Mouse (Mus musculus): ENCODE data around the gene Polr3gl.

The Polr3gl gene

DNA sequence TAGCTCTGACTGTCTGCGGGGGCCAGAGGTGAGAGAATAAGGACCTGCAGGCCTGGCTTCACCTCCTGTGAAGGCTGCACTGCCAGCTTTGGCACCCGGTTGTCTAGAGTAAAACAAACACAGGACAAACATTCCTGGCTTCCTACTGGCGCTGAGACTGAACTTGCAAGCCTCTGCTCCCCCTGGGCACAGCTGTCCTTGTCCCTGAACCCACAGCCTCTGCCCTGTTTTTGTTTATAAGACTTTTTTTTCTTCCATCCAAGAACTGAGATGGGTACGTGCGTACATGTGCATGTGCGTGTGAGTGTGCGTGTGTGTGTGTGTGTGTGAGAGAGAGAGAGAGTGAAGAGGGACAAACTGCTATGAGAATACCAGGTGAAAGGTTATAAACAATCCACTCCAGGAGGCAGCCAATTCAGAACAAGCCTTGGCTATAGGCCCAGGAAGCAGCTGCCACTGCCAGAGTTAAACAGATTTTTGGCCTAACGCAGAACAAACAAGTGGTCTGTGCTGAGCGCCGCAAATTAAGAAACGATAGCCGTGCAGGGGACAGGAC lies 38.9 kb downstream of the Polr3gl start:
- no peak for DNase-seq

DNA sequence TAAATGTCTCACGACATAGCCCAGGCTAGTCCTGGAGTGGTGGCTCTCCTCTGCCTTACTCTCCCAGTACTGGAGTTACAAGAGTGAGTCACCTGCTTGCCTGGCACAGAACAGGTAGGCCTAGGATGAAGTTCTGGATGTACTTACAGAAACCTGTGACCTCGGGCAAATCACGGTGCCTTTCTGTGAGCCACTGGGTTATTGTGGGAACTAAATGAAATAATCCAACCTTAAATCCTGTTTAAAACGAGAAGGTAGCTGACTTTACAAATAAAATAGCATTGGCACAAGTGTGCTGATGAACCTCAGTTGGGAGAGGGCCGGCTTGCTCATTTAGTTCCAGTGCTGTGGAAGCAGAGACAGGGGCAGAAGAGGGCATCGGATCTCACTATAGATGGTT lies 39.7 kb downstream of the Polr3gl start:
- no peak for DNase-seq

DNA sequence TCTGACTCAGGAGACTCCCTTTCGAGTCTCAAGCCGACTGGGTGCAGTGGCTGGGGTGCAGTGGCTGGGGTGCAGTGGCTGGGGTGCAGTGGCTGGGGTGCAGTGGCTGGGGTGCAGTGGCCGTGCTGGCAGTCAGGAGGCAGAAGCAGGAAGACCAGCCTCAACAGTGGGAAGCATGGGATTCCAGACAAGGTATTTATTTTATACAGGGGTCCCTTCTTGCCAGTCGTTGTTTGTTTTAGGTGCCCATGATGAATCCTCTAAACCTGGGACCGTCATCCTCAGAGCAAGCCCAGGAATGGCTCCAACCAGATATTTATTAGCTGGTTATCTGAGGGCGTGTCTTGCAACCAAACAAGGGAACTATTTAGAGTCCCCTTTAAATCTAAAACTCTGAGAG lies 40.4 kb downstream of the Polr3gl start:
- DNase-seq = no peak

DNA sequence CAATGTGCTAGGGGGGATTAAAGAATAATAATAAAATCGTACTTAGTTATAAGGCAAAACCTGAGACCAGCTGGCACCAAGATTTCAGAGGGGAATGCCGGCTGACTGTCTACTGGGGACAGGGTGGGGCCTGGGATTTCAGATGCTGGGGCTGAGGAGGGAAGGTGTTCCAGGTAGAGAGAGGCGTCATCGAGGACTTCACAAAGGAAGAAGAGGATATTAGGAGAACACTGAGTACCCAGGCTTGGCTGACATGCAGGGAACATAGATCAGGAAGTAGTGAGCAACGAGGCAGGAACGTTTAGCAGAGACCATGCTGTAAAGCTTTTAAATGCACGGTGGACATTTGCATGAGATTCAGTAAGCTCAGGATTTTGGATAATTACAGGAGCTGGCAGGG lies 42.1 kb downstream of the Polr3gl start:
- no peak for DNase-seq

DNA sequence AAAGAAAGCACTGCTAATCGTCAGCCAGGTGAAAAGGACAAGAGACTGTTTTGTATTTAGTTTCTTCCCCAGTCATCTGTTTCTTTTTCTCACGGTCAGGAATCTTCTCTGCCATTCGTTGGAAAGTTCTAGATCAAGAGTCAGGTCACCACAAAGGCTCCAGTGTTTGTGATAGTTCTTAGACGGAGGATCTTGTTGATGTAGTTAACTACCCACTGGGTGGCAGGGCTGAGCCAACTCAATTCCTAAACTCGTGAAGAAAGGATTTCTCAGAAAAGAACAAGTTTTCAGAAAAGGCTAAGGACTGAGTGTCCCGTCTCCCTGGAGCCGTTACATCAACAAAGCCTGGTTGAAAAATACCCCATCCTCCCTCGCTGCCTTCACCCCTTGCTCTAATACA lies 42.8 kb downstream of the Polr3gl start:
- DNase-seq = peak; percentile 58

DNA sequence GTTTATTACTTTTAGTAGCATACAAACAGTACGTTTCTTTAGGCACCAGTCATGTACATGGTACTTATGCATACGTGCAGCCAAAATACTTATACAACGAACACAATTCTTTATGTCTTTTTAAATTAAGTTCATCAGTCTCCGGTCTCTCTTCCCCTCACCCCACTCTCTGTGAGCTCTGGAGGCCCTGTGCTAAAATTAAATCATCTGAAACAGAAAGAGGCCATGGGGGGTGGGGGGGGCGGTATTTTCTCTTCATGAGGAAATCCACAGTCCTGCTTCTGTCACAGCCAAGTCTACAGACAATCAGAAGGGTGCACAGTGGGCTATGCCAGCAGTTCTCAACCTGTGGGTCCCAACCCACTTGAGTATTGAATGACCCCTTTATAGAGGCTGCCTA lies 44.6 kb downstream of the Polr3gl start:
- DNase-seq = no peak

DNA sequence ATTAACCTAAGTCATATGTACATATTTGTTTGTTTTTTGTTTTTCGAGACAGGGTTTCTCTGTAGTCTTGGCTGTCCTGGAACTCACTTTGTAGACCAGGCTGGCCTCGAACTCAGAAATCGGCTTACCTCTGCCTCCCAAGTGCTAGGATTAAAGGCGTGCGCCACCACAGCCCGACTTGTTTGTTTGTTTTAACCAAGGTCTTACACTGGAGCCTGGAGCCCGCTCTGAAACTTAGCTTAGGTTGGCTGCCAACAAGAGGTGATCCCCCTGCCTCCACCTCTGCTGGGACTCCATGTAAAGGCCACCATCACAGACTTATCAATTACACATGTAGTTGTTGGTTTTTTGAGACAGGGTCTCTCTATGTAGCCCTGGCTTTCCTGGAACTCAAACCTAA lies 45.2 kb downstream of the Polr3gl start:
- DNase-seq = no peak

DNA sequence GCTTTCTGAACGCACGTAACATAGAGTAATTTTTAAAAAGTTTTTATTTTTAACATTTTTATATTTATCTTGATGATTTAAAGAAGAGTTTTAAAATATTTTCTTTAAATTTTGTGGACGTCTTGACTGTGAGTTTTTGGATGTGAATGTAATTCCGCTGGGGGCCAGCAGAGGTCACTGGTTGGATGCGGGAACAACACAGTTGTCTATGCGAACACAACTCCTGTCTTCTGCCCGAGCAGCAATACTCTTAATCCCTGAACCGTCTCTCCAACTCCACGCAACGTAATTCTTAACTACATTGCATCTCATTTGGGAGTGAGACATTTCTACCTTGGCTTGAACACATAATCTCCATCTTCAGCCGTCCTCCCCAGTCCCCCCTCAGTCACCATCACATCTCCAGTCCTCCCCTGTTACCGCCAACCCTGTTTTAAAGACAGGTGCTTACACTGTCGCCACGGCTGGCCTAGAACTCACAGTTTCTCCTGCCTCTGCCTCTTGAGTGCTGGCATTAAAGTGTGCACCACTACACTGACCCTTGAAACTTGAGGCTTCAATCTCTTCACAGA lies 46.5 kb downstream of the Polr3gl start:
- peak; percentile 85 for DNase-seq

DNA sequence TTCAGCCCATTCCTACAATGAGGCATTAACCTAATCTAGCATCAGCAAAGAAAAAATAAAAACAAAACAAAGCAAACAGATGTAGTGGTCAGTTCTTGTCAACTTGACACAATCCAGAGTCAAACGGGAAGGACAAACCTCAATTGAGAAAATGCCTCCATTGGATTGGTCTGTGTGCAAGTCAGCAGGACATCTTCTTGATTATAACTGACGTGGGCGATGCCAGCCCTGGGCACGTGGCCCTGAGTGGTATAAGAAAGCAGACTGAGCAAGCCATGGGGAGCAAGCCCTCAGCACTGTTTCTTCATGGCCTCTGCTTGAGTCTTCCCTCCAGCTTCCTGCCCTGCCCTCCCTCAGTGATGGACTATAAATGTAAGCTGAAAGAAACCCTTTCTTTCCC lies 47.1 kb downstream of the Polr3gl start:
- DNase-seq = no peak

DNA sequence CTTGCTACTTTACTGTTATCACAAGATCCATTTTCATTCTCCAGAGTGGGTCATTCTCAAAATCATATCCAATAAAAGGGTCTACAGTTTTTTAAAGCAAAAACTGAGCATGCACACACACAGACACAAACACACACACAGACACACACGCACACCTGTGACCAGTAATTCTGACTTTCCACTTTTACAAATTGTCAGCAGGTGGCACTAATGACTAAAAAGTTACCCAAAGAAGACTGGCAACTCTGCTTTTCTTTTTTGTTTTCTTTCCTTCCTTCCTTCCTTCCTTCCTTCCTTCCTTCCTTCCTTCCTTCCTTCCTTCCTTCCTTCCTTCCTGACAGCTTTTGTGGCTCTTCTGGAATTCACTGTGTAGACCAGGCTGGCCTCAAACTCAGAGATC lies 48.4 kb downstream of the Polr3gl start:
- no peak for DNase-seq

DNA sequence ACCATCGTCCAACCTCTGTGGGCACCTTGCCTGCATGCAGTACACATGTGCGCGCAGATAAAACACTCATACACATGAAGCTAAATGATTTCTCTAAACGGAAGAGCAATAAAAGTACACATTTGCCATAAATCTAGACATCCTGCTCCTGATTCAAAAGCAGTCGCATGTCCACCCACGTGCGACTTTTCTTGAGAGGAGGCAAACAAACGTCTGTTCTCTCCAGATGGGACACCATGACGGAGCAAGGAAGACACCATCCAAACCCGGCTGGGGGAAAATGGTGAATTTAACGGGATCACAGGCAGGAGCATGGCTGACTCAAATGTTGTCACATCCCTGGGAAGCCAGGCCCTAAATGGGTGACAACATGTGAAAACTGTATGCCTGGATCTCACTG lies 50.6 kb downstream of the Polr3gl start:
- peak; percentile 48 for DNase-seq

DNA sequence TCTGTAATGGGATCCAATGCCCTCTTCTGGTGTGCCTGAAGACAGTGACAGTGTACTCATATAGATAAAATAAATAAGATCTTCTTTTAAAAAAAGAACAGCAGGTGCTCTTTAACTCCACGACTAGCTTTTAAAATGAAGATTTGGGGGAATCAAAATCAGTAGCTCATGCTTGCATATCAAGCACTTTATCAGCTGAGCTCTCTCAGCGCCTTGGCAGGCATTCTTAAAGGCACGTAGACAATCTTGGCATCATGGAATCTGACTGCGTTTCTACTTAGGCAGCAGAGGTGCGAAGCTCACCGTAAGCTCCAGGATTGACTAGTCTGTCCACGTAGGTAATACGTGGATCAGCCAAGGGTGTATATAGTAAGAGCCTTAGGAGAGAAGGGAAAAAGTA lies 51.4 kb downstream of the Polr3gl start:
- no peak for DNase-seq

DNA sequence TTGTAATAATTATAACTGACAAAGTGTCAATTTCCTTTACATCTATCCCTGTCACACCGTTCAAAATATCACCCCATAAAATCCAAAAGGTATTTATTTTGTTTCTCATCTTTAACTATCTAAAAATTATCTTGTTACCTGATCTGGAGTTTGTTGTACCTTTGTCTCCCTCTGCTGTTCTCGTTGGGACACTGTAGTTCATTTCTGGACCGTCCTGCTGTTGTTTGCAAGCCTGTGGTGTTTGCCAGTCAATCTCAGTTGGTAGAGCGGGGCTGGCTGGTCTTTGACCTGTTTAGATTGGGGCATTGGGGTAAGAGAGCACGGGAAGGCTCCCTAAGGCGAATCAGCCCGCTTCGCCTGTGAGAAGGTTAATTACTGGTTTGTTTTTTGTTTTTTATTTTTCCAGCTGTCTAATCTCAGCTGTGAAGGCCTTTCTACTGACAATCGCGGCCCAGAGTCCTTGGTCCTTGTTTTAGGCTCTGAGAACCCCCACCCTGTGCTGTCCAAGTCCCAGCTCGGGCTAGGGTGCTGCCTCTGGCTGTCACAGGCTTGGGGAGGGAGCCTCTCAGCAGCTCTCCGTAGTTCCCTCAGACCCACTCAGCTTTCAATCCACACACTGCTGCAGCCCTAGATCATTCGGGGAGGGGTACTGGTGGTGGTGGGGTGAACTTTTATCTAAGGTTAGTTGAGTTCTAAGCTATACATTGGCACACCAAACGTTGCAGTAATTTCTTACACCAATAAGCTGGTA lies 52.5 kb downstream of the Polr3gl start:
- DNase-seq = no peak

DNA sequence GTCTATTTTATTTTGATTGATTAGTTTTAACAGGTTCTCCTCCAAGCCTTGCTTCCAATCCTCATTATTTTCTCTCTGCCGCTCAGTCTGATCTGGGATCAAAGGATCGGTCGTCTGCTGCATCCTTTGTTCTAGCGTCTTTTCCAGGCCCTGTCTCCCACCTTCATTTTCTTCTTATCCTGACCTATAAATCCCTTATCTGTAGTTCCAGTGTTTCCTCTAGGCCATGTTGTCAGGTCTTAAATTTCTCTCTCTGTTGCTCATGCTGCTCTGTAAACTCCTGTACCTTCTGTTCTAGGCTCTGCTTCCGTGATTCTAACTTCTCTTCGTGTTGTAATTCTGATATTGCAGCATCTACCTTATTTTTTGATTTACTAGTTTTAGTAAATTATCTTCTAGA lies 53.2 kb downstream of the Polr3gl start:
- DNase-seq = no peak

DNA sequence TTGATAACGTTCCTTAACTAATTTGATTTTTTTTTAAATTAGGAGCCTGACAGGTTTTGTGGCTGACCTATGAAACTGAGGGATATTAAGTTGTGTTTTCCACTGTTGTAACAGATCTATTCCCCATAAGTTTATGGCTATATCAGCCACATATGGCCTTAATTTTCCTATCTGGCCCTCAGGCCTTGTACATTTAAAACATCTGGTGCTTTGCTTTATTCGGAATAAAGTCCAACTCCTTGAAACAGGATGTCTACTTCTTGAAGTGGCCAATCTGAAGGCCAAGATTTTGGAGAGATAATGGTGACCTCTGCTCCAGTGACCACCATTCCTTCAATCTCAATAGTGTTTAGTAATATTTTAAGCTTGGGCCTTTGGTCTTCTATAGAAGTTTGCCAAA lies 54.7 kb downstream of the Polr3gl start:
- DNase-seq = no peak

DNA sequence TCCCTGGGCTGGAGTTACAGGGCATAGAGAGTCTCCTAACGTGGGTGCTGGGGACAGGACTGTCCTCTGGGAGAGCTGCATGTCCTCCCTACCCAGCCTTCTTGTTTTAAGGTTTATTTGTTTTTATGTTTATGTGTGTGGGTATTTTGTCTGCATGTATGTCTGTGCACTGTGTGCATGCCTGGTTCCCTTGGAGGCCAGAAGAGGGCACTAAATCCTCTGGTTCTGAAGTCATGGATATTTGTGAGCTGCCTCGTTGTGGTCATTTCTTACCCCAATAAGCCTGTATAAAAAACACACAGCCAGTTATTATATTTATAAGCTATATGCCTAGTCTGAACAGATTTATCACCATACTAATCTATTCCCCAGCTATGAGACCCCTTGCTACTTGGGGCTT lies 59.7 kb downstream of the Polr3gl start:
- no peak for DNase-seq

DNA sequence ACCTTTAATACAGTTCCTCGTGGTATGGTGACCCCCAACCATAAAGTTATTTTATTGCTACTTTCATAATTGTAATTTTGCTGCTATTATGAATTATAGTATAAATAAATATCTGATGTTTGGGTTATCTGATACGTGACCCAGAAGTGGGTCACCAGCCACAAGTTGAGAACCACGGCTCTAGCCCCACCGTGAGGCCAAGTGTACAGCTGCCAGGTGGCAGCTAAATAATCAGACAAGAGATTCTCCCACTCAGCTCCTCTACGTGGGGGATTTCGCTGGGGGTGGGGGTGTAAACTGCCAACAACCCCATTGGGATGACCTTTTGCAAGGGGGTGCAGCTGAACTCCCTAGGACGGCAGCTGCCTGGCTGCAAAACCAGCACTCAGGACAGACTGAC lies 61.9 kb downstream of the Polr3gl start:
- DNase-seq = no peak

DNA sequence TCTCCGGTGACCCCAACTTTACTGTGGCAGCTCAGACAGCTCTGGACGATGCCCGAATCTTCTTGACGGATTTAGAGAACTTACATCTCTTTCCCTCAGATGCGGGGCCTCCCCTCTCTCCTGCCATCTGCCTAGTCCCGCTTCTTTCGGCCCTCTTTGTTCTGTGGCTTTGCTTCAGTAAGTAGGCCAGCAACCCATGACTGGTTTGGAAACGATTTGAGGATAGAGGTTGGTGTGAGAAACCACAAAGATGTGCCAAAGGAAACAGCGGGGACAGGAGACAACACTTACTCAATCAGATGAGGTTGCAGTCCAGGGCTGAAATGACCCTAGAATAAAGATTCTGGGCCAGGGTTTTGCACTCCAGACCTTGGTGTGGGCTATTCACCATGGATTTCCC lies 65.5 kb downstream of the Polr3gl start:
- no peak for DNase-seq

All from right cerebral cortex, postnatal 14 days (tissue).